Mouse (Mus musculus): ENCODE results near the gene Bbc3.

GRCm38 (mm10) chr7:16317094-16317493, 8.9 kb downstream of the Bbc3 start:
- no peak for TF ChIP-seq TAL1 (IDR thresholded peaks at IDR 0.05; ENCODE audit: low read length)
- TF ChIP-seq GATA1 (IDR thresholded peaks at IDR 0.05; ENCODE audit: low read length) = no peak
